Comparison of ENCODE assay signal across 8 mouse cellular contexts in the genomic region with DNA sequence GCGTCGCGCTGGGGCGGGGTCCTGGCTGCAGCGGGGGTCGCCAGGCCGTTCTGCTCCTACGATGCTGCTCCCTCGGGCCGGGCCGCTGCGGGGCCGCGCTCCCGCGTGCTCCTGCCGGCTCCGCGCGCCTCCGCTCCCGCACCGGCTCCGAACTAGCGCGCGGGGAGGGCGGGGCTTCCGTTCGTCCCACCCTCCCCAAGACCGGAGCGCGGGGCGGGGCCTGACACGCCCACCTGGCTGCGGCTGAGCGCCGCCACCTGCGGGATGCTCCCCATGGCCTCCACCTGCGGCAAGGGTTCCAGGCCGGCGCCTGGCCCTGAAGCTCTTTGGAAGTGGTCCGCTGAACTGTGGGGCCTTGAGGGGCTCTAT. TPM values are rescaled to one million over a fixed set of nuclear protein-coding genes. Genes with fewer than 3 reads are reported as not detected.
DNase-seq lines count a peak whose midpoint lies in the region; ATAC-seq and TF ChIP-seq lines count a peak whose summit lies in the region.

Gene Wnk2, minus strand, starts transcription at position 157 of the 369 bp plus-strand sequence.

- no peaks in the 10 kb centered on the region for H3K36me3 ChIP-seq in hindbrain, embryonic 16.5 days (ENCODE audit: control insufficient read depth, insufficient read depth, low read length)

- peak; percentile 11; the same call in 1 of the 2 replicates for TF ChIP-seq CTCF in gastrocnemius, adult 2 months (IDR thresholded peaks at IDR 0.05)

- 0% methylated on average over 38 of the region's 43 CpGs for WGBS in hindbrain, embryonic 16.5 days

- intact Hi-C loops in gastrocnemius, adult 2 months (cut with DNase I): no loop called here

- H3K27me3 ChIP-seq in hindbrain, embryonic 16.5 days (replicated peaks; ENCODE audit: control insufficient read depth, insufficient read depth, low read length): 0 out of 2 replicates have a peak, but pooled peaks cover 2% of the 10 kb centered on the region

- peak within 1 kb of the TSS; percentile 94 for H3K4me3 ChIP-seq in gastrocnemius, adult 2 months
- peak within 1 kb of the TSS; percentile 56 for H3K4me3 ChIP-seq in hindbrain, embryonic 16.5 days (ENCODE audit: low read length)

- no peaks in the 10 kb centered on the region for H3K9me3 ChIP-seq in hindbrain, embryonic 16.5 days (ENCODE audit: control insufficient read depth, low read length)

- peaks cover 38% of the 10 kb centered on the region for H3K4me1 ChIP-seq in hindbrain, embryonic 16.5 days (ENCODE audit: control insufficient read depth, insufficient read depth, low read depth, low read length)

- ATAC-seq in hindbrain, embryonic 16.5 days: peak; percentile 81

- H3K27ac ChIP-seq in gastrocnemius, adult 2 months: peak within 1 kb of the TSS; percentile 94
- peak within 1 kb of the TSS; percentile 91 for H3K27ac ChIP-seq in hindbrain, embryonic 16.5 days (ENCODE audit: low read depth, low read length)

- peak within 1 kb of the TSS; percentile 92 for H3K9ac ChIP-seq in hindbrain, embryonic 16.5 days (ENCODE audit: low read depth, low read length)

- peak; percentile 78 to 88 for DNase-seq in adrenal gland, adult (ENCODE audit: inconsistent age in 2 of 2, low spot score in 1 of 2)
- DNase-seq in cerebellum, postnatal 25 days: peak; percentile 94 to 97
- peak; percentile 89 for DNase-seq in gastrocnemius, adult 2 months
- DNase-seq in left cerebral cortex, adult 18-20 months (ENCODE audit: low spot score in 2 of 2): peak; percentile 80 to 89
- peak; percentile 43 for DNase-seq in lung, postnatal 25 days (ENCODE audit: low spot score)
- DNase-seq in right cerebral cortex, postnatal 25 days: peak; percentile 90
- DNase-seq in urinary bladder, postnatal 4 days (ENCODE audit: low spot score in 2 of 2): peak; percentile 48 to 68

- peak within 1 kb of the TSS; percentile 65 for H3K4me2 ChIP-seq in hindbrain, embryonic 16.5 days (ENCODE audit: low read length)

RNA-seq across cellular contexts. Expression of gene Wnk2, which starts in this region (rescaled TPM):
- total RNA-seq in gastrocnemius, adult 2 months (2021): 10 to 100 TPM; 58.9 to 99.2 TPM
- 15.6 and 17.9 TPM in 2 replicates for polyA plus RNA-seq in hindbrain, embryonic 16.5 days (2015; fragmentation: Nextera tagmentation; extraction: Ambion mirVana)
- total RNA-seq in left cerebral cortex, adult 18-20 months (2021): 100 to 1,000 TPM; 117 to 130 TPM

Comparison
In these comparisons a context has a peak if more than half of its experiments do, and no peak if none do; other contexts are left out.
1. Peak in every context shown above with its lines: DNase-seq, ATAC-seq, H3K4me3 ChIP-seq and H3K27ac ChIP-seq.
2. DNase-seq: peak in every context shown above with its lines; median percentile 96 in cerebellum, postnatal 25 days; 90 in right cerebral cortex, postnatal 25 days; 89 in gastrocnemius, adult 2 months; 84 in left cerebral cortex, adult 18-20 months; 83 in adrenal gland, adult; 58 in urinary bladder, postnatal 4 days; 43 in lung, postnatal 25 days.